Mouse (Mus musculus) mouse trophoblast stem cell (cell line): ENCODE measurements around the gene Gtf3c5.

Source experiments
- in situ Hi-C, 2 experiments: fragments of 300-500 bp; cut with MseI, MboI; formaldehyde crosslinking; loops; 2 replicates in 1 of 2; 3 replicates in 1 of 2; pipeline ENCODE4 v1.15.1; 2025

Gtf3c5 gene

GRCm38 (mm10) chr2:28583651-28584050 is at the start of gene Gtf3c5:
Gene Gtf3c5, minus strand, starts transcription at chr2:28583751.
- in situ Hi-C loops = no loop called here

DNA sequence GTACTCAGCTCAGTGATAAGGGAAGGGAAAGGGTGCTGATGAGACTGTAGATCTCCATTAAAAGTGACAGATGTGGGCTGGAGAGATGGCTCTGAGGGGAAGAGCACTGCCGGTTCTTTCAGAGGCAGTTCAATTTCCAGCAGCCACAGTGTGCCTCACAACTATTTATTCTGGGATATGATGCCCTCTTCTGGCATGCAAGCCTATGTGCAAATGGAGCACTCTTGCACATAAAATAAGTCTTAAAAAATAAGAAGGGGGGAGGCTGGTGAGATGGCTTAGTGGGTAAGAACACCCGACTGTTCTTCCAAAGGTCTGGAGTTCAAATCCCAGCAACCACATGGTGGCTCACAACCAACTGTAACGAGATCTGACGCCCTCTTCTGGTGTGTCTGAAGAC is 49.6 kb upstream of the Gtf3c5 start:
- in situ Hi-C loops = no loop called here

DNA sequence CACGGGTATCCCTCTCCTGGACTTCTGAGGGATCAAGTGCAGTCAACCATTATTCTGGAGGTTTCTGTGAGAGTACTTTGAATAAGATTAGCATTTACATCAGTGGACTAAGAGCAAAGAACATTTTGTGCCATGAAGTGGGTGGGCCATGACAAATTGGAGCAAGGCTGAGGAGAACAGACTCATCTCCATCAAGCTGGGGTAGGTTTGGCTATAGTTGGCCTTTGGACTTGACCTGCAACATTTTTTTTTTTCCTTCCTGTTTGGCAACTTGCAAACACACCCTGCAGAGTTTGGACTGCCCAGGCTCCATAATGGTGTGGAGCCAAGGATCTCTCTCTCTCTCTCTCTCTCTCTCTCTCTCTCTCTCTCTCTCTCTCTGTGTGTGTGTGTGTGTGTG is 49.1 kb upstream of the Gtf3c5 start:
- in situ Hi-C loops = no loop called here

- in situ Hi-C loops = loop anchor here in 1 of 2 experiments (5.0 kb wide), 1 partner anchor 38 kb away; no protein-coding TSS in a partner anchor
Measured at GRCm38 (mm10) chr2:28629911-28630381, 46.4 kb upstream of the Gtf3c5 start.

DNA sequence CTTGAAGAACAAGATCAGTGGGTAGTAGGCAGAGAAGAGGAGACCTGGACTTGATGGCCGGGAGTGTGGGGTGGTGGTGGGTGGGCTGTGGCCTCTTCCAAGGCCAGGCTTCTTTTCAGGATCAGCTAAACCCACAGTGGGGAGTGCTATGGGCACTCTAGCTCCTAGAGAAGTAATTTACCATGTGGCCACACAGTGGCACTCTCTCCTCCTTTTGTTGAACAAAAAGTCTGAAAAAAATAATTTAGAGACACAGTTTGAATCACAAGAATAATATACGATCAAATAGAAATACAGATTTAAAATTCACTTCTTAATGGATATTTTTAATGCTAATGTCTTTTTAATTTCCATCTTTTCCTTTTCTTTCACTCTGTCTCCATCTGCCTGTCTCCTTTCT is 44.5 kb upstream of the Gtf3c5 start:
- in situ Hi-C loops = loop anchor here in 1 of 2 experiments (5.0 kb wide), 1 partner anchor 36 kb away; no protein-coding TSS in a partner anchor

- in situ Hi-C loops = loop anchor here in 1 of 2 experiments (5.0 kb wide), 1 partner anchor 34 kb away; no protein-coding TSS in a partner anchor
Measured at GRCm38 (mm10) chr2:28626038-28626437, 42.5 kb upstream of the Gtf3c5 start.

DNA sequence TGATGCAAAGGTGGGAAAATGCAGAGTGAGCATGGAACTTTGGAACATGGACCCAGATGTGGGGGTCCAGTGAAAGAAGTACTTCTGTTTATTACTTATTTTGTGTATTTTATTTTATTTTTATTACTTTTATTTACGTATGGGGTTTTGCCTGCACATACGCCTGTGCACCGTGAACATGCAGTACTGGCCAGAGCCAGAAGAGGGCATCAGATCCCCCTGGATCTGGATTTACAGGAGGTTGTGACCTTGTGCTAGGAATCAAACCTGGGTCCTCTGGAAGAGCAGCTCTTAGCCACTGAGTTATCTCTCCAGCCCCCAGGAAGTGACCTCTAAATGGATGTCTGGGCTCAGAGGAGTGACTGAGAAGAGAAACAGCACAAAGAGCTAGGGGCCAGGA is 41.3 kb upstream of the Gtf3c5 start:
- in situ Hi-C loops = loop anchor here in 1 of 2 experiments (5.0 kb wide), 1 partner anchor 33 kb away; no protein-coding TSS in a partner anchor

- in situ Hi-C loops = no loop called here
Measured at GRCm38 (mm10) chr2:28622521-28623124, 39.1 kb upstream of the Gtf3c5 start.

- in situ Hi-C loops = no loop called here
Measured at GRCm38 (mm10) chr2:28621664-28622171, 38.2 kb upstream of the Gtf3c5 start, which contains the start of gene Gfi1b. Gene Gfi1b, minus strand, starts transcription at chr2:28621982.

DNA sequence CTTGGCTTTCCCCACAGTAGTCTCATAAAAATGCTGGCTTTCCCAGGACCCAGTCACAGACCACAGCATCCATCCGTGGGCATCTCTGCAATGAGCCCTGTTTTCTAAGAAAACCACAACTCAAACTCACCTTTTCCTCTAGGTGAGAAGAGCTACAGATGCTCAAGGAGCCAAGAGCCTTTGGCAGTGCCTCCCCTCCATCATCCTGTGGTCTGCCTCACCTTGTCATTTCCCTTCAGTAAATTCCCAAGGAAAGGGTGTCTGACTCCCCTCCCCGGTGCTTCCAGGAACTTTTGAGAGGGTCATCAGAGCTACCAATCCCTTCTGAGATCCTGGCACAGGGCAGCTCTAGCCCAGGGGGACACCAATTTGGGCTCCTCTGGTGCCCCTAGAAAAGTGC is 37.6 kb upstream of the Gtf3c5 start:
- in situ Hi-C loops = no loop called here

GRCm38 (mm10) chr2:28620522-28620921 is 37.0 kb upstream of the Gtf3c5 start:
- in situ Hi-C loops = no loop called here

DNA sequence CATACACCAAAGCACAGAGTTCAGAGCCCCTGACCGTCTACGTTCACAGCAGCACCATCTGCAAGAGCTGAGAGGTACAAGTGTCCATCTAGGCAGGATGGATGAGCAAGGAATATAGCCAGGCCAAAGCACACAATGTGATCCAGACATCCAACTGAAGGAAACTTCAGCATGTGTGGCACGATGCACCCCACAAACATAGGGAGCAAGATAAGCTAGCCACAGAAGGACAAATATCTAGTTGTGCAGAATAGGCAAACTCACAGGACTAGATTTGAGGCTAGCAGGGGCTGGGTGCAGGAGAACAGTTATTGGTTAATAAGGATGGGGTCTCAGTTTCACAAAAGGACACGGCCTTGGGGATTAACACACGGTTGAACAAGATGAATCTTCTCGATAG is 35.8 kb upstream of the Gtf3c5 start:
- in situ Hi-C loops = no loop called here

- in situ Hi-C loops = no loop called here
Measured at GRCm38 (mm10) chr2:28618777-28619336, 35.3 kb upstream of the Gtf3c5 start.

DNA sequence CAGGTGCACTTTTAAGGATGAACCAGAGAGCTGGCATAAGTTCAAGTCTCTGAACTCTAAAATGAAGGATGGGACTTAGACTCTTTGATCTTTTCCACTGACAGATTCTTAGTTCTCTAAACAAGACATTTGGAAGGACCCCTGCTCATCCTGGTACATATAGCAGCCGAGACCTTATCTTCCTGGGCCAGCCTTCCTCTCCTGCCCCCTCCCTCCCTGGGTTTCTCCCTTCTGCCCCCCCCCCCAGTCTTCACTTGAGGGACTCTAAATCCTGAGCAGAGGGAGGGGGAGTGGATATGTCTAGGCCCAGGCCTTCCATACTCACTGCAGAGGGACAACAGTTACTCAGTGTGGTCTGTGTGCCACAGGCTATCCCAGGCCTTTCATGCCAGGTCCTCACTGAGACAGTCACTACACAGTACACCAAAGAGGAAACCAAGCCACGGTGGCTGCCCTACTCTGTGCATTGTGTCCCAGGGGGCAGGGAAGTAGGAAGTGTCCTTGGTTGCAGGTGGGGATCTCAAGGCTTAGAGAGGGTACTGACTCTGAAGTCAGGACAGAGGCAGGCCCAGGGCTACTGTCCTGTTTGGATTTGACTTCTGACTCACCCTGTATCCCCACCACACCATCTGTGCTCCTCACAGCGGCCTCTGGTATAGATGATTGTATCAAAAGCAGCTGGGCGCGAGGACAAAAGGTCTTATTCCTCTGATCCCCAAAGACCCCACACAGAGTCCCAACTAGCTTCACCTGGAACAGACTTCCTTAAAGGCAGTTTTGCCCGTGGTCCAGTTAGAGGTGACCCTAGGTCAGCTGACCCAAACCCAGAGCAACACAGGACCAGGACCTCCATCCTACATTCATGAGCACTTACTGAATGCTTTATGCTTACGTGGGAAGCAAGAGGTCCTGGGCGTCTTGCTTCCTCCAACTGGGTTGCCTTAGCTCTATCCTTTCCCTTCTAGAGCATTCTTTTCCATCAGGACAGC is 34.2 kb upstream of the Gtf3c5 start:
- in situ Hi-C loops = no loop called here

- in situ Hi-C loops = no loop called here
Measured at GRCm38 (mm10) chr2:28616874-28617273, 33.3 kb upstream of the Gtf3c5 start.

DNA sequence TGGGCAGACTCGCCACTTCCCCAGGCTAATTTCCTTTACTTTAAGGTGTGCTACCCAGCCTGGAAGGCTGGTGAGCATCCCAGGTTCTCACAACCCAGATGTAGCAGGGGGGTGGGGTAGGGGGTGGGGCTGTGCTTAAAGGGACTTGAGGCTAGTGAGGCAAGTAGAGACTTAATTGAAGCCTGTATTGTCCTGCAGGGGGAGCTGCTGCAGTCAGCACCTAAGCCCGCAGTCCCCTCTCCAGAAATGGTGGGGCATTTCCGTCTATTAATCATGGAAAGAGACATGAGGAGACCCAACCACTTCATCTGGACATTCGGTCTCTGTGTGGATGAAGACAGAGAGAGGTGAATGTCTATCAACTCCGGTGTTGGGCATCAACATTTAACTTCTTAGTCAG is 32.8 kb upstream of the Gtf3c5 start:
- in situ Hi-C loops = no loop called here

DNA sequence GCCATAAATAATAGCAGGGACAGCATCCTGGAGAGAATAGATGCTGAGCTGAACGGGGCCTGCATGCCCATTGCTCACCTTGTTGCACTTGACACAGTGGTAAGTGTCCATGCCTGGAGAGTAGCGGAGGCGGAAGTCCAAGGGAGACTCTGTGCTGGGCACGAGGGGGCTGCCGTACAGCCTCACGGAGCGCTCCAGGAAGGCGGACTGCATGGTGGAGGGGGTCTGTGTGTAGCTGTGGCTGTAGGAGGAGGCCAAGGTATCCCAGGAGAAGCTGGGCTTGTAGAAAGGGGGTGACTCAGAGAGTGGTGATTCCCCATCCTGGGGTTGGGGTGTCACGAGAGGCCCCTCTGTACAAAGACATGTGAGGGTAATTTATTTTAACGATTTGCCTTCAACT is 30.0 kb upstream of the Gtf3c5 start:
- in situ Hi-C loops = no loop called here

- in situ Hi-C loops = no loop called here
Measured at GRCm38 (mm10) chr2:28612436-28613063, 29.0 kb upstream of the Gtf3c5 start.

DNA sequence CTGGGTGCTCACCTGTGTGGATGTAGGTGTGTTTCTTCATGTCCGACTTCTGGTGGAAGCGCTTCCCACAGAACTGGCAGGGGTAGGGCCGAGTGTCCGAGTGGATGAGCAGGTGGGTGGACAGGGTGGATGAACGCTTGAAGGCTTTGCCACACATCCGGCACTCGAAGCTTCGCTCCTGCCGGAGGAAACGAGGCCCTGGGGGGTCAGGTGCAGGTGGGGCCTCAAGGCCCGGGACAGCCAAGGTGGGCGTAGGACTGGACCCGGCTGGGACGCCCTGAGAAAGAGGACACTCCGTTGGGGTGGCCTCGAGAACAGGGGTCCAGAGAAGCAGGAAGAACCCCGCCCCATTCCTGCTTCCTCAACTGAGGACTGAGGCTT is 27.8 kb upstream of the Gtf3c5 start:
- in situ Hi-C loops = no loop called here

DNA sequence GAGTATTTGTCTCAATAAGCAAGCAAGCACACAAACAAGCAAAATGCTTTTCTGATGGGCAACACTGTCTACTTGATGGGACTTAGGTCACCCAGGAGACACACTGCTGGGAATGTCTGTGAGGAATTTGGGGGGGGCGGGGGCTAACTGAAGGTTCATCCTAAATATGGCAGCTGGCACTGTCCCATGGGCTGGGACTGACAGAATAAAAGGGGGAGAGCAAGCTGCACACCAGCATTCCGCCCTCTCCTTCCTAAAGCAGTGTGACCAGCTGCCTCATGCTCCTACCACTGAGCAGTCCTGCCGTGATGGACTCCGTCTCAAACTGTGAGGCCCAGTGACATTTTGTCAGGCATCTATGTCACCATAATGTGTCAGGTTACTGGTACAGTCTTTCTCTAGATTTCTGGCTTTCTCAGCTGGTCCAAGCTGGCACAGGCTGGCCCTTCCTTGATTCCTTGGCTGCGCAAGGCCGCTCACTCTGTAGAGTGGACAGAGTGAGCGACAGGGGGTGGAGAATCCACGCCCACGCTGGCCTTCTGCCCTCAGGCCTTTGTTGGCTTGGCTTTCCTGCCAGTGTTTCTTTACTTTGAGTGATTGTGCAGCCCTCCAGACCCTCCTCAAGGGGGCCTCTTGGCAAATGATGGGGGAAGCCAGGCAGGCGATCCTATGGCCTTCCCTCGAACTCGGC is 27.3 kb upstream of the Gtf3c5 start:
- in situ Hi-C loops = no loop called here

DNA sequence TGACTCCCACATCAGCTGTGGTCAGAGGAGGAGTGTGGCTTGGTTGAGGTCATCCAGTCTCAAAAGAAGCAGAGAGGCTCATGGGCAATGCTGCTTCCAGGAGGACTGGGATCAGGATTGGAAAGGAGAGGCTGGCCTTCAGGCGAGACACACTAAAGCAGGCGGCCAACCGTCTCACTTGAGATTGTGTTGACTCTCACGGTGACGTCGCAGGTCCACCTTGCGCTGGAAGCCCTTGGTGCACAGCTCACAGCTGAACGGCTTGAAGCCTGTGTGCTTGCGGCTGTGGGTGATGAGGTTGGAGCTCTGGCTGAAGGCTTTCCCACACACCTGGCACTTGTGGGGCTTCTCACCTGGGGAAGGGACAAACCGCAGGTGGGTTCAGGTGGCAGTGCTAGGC is 26.3 kb upstream of the Gtf3c5 start:
- in situ Hi-C loops = no loop called here
